Mouse (Mus musculus) right cerebral cortex, adult 2 months (tissue): ENCODE measurements around the gene Micall1.
A peak's percentile ranks its signal among the peaks of the same experiment; 100 is the strongest.

Source experiments
- DNase-seq, 2 experiments: peaks; one replicate each; pipeline ENCODE4 v3.0.0; 2021 to 2022; ENCODE audit warnings: low spot score in 2 of 2

Micall1 gene

DNA sequence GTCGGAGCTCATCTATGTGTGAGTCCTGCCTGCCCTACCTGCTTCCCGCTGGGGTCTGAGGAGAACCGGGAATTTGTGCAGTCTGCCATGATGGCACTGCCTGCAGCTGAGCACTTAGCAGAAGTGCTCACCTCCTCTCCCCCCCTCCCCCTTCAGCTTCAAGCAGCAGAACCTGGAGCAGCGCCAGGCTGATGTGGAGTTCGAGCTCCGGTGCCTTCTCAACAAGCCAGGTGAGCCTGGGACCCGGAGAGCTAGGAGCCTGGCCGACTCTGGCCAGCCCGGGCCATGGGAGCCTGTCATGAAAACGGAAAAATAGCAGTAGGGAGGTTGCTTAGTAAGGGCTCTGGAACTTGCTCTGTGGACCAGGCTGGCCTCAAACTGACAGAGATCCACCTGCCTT is 22.1 kb downstream of the Micall1 start:
- DNase-seq, result no peak

DNA sequence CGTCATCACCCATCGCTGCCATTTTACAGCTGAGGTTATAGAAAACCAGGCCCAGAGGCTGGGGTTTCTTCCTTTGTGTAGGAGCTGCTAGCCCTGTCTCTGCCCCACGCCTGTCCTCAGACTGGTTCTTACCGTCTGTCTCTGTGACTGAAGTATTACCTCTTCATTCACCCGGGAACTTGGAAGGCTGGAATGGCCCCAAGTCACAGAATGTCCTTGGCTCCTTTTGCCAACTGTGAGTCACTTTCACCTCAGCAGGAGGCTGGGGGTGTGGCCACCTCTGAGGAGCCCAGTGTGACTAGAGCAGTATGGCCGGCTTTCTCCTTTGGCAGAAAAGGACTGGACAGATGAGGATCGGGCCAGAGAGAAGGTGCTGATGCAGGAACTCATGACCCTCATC is 22.7 kb downstream of the Micall1 start:
- peak in 1 of 2 experiments; percentile 31 for DNase-seq

DNA sequence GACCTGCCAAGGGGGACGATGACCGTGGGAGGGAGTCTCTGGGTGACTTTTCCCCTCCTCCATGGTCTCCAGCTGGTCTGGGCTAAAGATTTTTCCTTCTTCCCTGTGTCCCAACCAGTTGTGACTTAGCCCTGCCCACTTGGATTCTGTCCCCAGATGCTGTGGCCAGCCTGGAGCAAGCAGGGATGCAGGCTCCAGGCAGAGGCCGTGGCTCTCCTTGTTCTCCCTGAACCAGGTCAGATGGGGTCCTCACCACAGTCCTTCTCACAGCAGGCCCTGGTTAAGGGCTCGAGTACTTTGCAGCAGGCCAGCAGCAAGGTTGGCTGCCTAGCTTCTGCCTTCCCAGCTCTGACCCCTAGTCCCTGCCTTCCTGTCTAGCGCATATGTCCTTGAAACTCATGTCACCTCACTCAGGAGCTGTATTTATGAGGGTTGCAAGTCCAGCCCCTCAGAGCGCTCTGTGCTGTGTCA is 24.5 kb downstream of the Micall1 start:
- DNase-seq, result no peak

DNA sequence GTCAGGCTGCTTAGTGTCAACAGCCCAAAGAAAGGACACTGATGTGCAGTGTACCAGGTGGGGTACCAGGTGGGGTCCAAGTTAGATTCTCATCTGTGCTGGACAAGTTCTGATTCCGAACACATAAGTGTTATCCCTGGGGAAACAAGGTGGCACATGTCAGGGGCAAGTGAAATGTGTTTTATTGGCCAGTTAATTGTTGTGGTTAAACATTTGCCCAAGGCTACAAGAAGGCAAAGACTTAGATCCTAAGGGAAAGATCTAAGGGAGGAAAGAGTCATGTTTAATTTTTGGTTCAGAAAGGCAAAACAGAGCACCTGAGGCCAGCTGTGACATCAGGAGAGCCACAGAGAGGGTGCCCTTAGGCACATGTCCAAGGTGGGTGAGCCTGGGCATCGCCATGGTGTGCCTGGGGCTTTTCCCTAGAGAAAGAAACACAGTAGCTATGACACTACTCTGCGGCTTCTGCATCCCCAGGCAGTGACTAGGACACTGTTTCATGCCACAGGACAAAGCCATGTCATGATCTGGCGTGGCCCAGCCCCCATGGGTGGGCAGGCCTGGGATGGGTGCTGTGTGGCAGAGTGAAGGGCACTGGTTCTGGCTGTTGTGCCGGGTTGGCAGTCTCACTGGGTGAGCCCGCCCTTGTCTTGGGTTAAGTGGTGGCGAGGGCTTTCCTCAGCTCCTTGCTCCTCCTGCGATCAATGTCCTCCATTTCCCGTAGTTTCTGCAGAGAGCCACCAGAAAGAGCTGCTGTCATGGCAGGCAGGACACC is 26.0 kb downstream of the Micall1 start:
- DNase-seq, result no peak

DNA sequence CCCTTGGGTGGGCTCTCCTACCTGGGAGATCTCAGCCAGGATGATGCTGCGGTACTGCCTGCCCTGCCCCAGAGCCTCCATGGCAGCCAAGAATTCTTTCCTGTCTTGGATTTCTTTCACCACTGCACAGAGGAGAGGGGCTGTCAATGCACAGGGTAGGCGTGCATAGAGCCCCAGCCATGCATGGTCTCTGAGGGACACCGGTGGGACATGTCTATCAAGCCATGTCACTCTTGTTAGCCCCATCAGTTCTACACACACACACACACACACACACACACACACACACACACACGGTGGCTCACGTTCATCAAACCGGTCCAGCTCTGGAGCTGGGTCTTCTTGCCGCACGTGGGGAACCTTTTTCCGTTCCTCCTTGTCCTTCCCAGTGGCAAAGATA is 26.6 kb downstream of the Micall1 start:
- no peak for DNase-seq

DNA sequence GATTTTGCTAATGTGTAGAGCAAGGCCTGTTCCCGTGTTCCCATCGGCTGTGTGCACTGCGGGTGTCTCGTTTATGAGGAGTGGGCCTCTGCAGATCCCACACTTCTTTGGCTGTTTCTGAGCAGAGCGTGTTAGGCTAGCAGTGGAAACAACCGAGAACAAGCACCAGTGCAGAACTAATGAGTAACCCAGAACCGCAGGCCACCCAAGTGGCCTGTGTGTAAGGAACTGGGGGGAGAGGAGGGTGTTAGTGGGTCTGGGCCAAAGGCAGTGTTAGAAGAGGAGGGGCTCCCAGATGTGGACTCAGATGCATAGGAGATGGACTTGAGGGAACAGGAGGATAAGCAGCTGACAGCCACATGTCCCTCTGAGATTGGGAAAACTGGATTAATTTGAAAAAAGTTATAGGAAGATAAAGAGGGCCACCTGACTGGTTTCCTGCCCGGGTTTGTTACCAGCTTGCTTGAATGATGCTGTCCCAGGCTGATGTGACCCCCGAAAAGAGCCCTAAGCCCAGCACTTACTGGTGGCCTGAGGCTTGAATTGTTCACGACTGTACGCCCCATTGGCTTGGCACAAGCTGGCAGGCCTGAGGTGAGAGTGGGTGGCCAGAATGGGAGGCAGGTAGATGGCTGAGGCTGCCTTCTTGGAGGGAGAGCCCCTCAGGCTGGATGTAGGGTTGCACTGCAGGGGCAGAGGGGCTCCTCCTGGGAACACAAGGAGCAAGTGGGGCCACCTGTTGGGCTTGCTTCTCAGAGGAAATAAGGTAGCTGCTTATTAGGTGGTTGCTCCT is 27.3 kb downstream of the Micall1 start:
- no peak for DNase-seq

DNA sequence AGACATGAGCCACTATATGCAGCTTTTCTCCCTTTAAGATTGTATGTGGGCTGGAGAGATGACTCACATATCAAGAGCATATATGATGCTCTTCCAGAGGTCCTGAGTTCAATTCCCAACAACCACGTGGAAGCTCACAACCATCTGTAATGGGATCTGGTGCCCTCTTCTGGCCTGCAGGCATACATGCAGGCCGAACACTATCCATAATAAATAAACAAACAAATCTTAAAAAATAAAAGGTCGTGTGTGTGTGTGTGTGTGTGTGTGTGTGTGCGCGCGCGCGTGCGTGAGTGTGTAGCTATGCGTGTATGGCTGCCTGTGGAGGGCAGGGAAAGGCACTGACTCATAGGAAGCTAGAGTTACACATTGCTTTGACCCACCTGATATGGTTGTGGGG is 30.9 kb downstream of the Micall1 start:
- DNase-seq, result no peak

DNA sequence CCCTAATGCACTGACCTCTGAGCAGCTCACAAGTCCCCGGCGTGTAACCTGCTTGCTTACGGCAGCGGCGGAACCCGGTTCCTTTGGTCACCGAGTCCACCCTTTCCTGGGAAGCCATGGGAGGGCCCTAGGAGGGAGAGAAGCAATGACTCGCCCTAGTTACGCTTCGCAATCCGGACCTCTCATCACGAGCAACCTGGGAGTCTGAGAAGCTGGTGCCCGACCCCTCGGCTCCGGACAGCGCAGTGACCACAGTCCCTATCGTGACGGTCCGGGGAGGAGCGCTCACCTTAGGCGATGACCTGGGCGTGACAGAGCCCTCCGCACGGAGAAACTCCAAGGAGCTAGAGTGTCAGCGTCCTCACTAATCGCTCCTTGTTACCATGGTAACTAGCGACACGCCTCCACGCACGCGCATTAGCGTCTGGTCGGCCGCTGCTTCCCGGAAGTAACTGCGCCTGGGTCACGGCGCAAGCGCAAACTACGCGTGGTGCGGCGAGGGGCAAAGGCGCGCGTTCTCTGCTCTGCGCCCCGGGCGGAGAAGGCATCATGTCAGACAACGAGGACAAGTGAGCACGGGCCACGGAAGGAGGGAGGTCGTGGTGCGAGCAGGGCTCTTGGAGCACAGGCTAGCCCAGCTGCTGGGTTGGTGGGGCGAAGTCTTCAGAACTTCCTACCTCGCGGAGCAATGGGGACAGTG is 32.3 kb downstream of the Micall1 start, which contains the start of the genes Polr2f and 1700088E04Rik:
Gene Polr2f, plus strand, starts transcription at position 144 of the 700 bp plus-strand sequence.
Gene 1700088E04Rik, minus strand, starts transcription at position 388 of the 700 bp plus-strand sequence.
- DNase-seq, result peak; percentile 95 to 96

DNA sequence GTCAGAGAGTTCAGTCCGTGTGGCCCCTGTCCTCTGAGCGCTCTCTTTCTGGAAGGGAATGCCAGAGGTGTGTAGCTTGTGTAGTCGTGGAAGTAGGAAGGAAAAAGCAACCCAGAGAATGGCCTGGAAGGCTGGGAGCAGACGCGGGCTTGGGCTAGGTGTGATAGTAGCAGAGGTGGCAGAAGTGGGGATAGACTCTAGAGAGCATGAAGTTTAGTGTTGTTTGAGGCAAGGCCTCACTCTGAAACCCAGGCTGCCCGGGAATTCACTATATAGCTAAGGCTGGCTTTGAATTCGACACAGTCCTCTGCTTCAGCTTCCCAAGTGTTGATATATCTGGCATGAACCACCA is 32.8 kb downstream of the Micall1 start:
- DNase-seq, result no peak

DNA sequence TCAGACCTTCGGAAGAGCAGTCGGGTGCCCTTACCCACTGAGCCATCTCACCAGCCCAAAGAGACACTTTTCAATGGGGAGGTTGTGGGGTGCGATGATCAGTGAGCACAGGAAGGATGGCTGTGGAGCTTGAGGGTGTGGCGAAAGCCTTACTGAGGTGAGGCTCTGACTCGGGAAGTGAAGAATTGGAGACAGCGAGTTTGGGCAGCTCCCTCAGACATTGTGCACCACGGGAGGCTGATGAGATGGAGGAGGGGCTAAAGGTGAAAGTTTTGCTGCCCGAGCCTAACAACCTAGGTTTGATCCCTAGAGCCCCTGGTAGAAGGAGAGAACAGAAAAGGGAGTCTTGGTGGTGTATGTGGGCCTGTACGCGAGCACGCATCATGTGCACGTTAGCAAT is 34.6 kb downstream of the Micall1 start:
- DNase-seq, result no peak

DNA sequence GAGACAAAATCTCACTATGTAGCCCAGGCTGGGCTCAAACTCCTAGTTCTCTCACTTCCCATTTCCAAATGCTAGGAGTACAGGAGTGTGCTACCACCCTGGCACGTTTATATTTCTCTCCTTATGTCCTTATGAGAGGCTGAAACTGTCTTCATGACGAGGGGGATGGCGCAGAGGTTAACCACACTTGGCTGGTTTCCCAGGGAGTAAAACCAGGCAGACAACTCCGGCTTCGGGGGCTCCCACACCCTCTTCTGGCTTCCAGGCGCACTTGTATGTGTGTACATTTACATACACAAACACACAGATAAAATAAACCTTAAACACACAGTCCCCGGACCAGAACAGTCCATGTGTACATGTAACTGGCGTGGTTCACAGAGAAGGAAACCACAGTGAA is 35.3 kb downstream of the Micall1 start:
- no peak for DNase-seq

DNA sequence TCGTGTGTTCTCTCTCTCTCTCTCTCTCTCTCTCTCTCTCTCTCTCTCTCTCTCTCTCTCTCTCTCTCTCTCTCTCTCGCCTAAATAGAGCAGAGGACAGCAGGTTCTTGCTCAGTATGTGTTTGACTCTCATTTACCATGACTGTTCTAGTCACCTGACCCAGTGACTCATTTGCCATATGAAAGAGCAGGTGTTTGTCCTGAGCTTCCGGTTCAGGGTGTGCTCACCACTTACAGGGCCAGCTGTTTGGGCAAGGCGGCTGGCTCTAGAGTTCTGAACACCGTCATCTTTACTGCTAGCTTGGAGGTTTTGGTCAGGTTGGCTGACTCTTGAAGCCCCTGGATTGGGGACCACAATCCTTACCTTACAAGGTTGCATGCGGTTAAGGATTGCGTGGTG is 36.8 kb downstream of the Micall1 start:
- no peak for DNase-seq

DNA sequence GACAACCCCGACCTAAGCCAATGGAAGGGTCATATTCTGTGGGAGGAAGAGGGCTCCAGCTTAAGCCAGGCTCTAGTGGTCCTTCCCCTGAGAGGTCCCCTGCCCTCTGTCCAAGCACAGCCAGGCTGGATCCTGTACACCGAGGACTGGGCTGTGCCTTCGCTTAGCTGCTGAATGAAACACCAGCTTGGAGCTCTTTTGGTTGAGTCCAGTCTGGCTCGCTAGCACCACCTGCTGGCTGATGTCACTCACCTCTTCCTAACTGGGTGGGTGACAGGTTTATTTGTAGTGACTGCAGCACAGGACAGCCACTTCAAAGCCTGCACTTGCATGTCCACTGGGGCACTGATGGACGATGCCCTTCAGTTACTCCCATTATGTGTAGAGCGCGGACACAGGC is 39.8 kb downstream of the Micall1 start:
- DNase-seq, result peak; percentile 78 to 85

DNA sequence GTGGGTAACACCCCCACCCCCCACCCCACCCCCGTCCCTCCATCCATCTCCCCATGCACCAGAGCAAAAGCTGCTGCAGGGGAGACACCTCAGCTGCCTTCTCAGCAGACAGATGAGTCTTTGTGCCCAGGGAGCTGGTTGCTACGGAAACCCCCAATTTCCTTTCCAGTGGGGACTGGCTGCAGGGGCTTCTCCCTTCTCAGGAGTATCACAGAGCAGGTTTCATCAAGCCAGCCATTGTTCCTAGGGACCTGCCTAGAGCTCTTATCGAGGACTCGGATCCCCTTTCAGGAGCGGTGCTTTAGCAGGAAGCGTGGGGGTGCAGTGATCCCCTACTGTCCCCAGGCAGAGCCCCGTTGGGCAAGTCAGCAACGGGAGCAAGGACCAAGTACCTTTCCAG is 43.2 kb downstream of the Micall1 start:
- no peak for DNase-seq

DNA sequence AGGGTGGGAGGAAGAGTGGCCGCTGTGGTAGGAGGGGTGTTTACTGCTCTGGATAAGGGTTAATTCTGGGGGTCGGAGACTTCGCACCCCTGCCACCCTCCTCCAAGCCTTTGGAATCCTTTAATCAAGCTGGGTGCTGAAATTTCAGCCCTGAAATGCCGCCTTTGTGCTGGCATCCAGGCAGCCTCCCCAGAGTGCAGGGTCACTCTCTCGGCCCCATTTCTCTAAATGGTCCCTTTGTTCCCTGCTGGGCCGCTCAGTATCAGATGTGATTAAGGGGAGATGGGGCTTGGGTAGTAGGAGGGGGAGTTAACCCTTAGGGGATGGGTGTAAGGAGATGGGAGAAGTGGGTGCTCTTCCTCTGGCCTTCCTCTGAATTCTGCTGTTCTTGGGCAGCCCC is 44.0 kb downstream of the Micall1 start:
- no peak for DNase-seq

DNA sequence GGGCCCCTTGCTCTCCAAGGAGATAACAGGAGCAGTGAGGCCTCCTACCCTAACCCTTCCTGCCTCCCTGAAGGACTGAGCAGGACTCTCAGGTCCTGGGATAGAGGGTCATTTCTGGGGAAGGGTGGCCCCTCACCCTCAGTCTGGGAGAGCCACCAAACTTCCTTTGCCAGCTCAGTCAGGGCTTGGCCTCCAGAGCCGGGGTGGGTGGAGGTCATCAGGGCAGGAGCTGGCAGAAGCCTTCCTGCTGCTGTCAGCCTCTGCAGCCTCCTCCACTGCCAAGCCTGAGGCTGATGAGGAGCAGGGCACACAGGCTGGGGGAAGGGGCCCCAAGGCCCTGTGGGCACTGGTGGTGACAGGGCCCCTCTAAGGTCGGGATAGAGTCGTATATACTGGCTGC is 46.9 kb downstream of the Micall1 start:
- no peak for DNase-seq

DNA sequence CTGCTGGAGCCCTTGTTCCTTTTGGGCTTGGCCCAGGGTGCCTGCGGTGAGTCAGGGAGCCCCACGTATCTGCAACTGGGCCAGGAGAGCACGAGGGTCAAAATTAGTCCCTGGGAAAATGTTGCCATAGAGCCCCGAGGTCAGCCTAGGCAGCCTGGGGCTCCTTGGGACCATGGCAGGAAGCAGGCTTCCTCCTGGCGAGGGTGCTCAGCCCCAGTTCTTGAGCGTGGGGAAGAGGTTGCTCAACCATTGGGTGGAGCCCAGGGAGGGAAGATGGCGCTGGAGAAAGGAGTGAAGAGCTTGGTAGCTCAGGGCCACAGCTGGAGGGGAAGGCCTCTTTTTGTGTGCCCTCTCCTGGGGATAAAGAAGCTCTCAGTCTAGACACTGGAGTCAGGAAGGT is 53.6 kb downstream of the Micall1 start:
- no peak for DNase-seq

DNA sequence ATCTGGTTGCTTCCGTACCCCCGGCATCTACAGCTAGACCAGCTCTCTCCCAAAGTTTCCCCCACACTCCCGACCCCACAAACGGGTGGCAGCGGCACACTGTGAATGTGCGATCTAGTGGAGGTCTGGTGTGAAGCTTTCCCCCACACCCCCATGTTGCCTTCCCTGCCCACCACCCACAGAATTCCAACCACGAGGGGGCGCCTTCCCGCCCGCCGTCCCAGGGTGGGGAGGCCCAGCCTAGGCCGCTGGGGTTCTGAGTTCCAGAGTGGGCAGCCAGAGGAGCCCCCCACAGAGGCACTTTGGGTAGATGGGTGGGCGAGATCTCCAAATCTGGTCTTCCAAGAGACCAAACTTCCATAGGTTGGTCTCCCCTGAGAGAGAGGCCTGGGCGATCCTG is 54.1 kb downstream of the Micall1 start:
- no peak for DNase-seq

DNA sequence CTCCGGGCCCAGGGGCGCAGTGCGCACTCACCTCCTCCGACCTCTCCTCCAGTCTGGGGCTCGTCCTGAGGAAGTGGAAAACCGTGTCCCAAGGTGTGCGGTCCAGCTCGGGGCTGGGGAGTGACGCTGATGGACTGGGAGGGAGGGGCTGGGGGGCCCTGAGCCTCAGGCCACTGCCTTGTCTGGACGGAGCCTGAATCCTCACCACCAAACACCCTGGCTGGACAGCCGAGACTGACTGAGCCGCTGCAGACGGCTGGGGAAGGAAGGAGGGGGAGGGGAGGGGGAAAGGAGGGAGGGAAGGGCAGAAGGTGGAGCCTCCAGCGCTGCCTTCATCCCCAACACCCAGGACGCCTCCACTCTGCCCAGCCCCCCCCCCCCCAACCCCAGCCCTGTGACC is 55.6 kb downstream of the Micall1 start:
- no peak for DNase-seq

DNA sequence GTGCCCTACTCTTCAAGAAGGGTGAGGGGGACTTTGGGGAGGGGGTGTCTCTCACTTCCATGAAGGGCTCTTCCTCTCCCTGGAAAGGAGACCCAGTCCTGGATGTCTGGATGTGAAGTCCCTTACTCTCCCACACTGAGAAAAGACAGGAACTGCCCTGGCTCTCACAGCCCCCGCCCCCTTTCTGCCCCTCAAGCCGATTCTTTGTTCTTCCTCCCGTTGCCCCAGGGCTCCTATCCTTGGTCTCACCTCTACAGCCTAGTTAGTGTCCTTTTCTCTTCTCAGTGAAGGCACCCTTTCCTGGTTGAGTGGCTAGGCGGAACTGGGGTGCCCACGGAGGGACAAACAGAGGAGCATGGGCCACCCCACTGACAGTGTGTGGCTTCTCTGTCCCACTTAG is 56.4 kb downstream of the Micall1 start, which contains the start of gene Sox10:
Gene Sox10, minus strand, starts transcription at position 101 of the 400 bp plus-strand sequence.
- DNase-seq, result no peak

DNA sequence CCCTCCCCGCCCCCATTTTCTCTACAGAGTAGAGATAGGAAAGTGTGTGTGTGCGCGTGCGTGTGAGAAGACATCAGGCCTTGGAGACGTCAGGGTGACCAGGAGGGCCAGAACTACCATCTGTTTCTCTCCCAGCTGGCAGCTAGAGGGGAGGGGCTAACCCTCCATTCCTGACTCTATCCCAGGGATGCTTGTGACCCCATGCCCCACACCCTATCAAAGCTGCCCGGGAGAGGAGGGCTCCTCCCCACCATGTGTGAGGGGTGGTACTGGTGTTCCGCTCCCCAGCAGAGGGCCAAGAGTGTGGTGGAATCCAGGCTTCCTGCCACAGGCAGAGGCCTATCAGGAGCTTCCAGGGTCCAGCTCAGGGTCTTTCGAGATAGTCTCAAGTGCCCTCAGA is 58.0 kb downstream of the Micall1 start:
- no peak for DNase-seq

DNA sequence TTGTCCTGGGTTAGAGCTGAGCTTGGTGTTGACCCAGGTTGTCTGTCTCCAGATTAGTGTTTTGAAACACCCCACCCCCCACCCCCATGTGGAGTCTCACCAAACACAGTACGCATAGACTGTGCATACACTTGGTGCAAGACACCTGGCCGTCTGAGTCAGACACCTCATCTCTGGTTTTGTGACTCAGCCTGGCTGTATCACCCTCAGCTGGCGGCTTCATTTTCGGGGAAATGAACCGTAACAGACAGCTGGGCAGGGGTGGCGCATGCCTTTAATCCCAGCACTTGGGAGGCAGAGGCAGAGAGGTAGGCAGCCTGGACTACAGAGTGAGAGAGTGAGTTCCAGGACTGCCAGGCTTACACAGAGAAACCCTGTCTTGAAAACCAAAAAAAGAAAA is 68.2 kb downstream of the Micall1 start:
- DNase-seq, result no peak
